Mouse (Mus musculus): ENCODE data around the gene Zbtb7b. TPM values are rescaled to one million over a fixed set of nuclear protein-coding genes. Genes with fewer than 3 reads are reported as not detected.
"Not testable (repeated sequence)": the region's sequence is repeated elsewhere in the genome, so short reads cannot be mapped to it uniquely, and the experiment has no call there.

Zbtb7b gene
- 46.9 and 56.0 TPM in 2 replicates for polyA plus RNA-seq (2011; ENCODE audit: insufficient read length, low read depth, missing spikeins)

- TF ChIP-seq POLR2A (IDR thresholded peaks at IDR 0.05; ENCODE audit: low read depth, low read length) (peak; percentile 73), CTCF (IDR thresholded peaks at IDR 0.05; ENCODE audit: borderline replicate concordance, insufficient read depth, low read length) (peak; percentile 1; the same call in 1 of the 2 replicates)
- Histone ChIP-seq H3K4me1 (ENCODE audit: control insufficient read depth, insufficient read depth, low read length) (no peaks in the 10 kb centered on the region), H3K27ac (ENCODE audit: insufficient read depth, low read length) (peak within 1 kb of the TSS; percentile 98), H3K4me3 (ENCODE audit: insufficient read depth, low read length) (peak within 1 kb of the TSS; percentile 70)
Measured at GRCm38 (mm10) chr3:89394006-89394893, at the start of gene Zbtb7b. TSS of gene Zbtb7b (minus strand) at chr3:89394776.

DNA sequence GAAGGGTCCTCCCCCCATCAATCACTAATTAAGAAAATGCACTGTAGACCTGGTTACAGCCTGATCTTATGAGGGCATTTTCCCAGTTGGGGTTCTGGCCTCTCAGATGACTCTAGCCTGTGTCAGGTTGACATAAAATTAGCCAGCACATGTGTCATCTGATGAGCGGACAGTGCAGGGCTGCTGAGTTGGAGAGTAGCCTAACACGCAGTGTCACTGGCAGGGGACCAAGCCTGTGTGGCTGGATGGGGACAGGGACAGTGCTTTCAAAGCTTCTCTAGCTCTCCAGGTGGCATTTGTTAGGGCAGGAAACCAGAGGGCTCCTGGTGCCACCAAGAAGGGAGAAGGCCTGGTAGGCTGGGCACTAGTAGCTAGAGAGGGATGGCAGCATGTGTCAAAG is 46.1 kb upstream of the Zbtb7b start:
- Histone ChIP-seq H3K27ac (ENCODE audit: insufficient read depth, low read length) (no peak overlapping the region), H3K4me3 (ENCODE audit: insufficient read depth, low read length) (no peak overlapping the region), H3K4me1 (ENCODE audit: control insufficient read depth, insufficient read depth, low read length) (no peaks in the 10 kb centered on the region)
- no peak for TF ChIP-seq POLR2A (IDR thresholded peaks at IDR 0.05; ENCODE audit: low read depth, low read length)
- TF ChIP-seq CTCF (IDR thresholded peaks at IDR 0.05; ENCODE audit: borderline replicate concordance, insufficient read depth, low read length): no peak

DNA sequence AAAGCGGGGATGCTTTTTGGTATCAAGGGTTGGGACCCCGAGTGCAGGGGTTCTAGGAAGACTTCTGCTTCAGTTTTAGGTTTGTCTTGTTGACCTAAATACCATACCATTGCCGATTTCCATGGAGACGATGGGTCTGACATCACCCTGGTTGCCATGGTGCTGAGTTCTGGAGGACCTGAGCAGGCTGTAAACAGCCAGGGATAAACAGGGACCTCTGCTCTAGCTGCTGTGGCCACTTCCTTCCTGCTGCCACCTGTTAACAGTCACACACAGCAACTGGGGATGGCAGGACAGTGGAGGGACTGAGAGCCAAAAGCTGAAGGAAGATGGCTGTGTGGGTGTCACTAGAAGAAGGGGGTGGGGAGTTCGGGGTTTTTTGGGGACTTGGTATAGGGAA is 42.7 kb upstream of the Zbtb7b start:
- Histone ChIP-seq H3K4me1 (ENCODE audit: control insufficient read depth, insufficient read depth, low read length) (no peaks in the 10 kb centered on the region), H3K4me3 (ENCODE audit: insufficient read depth, low read length) (peak overlapping the region; percentile 62), H3K27ac (ENCODE audit: insufficient read depth, low read length) (peak overlapping the region; percentile 33; the same call in 1 of the 2 replicates)
- TF ChIP-seq POLR2A (IDR thresholded peaks at IDR 0.05; ENCODE audit: low read depth, low read length): no peak
- TF ChIP-seq CTCF (IDR thresholded peaks at IDR 0.05; ENCODE audit: borderline replicate concordance, insufficient read depth, low read length): no peak

DNA sequence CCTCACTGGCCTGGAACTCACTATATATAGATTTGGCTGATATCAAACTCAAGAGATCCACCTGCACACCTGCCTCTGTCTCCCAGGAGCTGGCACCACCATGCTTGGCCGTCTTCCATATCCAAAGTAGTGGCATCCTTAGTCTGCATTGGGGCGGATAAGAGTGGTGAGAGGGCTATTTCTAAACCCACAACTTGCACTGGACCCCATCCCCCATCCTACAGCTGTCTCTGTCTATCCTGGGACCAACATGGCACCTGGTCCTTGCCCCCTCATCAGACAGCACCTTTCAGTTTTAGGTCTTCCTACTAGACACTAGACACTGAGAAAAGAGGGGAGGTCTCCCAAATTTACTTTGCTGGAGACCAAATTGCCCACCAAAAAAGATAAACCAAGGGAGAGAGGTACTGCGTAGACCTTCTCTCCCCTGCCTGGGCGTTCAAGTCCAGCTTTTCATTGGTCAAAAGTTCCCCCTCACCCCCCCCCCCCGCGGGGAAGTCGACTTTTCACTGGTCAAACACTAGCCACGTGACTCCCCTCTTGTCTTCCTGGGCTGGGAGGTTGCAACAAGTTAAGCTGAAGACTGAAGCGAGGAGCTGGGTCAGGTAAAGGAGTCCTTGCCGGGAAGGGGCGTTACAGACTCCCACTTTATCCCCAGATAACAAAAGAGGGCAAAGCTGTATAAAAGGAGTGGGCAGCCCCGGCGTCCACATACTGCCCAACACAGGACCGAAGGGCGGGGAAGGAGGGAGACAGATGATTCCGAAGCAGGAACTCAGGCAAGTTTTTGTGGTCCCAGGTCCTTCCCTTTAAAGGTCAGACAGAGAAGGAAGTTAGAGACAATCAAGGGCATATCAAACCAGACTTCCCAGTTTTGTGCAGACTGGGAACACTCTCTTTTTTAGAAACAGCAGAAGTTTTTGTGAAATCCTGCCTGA is 41.9 kb upstream of the Zbtb7b start, which contains the start of gene Pbxip1:
TSS of gene Pbxip1 (plus strand) at position 531 of the 938 bp plus-strand sequence.
- Histone ChIP-seq H3K27ac (ENCODE audit: insufficient read depth, low read length) (peak within 1 kb of the TSS; percentile 33), H3K4me3 (ENCODE audit: insufficient read depth, low read length) (peak within 1 kb of the TSS; percentile 62), H3K4me1 (ENCODE audit: control insufficient read depth, insufficient read depth, low read length) (no peaks in the 10 kb centered on the region)
- TF ChIP-seq CTCF (IDR thresholded peaks at IDR 0.05; ENCODE audit: borderline replicate concordance, insufficient read depth, low read length) (no peak), POLR2A (IDR thresholded peaks at IDR 0.05; ENCODE audit: low read depth, low read length) (peak; percentile 91)

- Histone ChIP-seq H3K4me1 (ENCODE audit: control insufficient read depth, insufficient read depth, low read length) (no peaks in the 10 kb centered on the region), H3K4me3 (ENCODE audit: insufficient read depth, low read length) (no peak overlapping the region), H3K27ac (ENCODE audit: insufficient read depth, low read length) (no peak overlapping the region)
- TF ChIP-seq CTCF (IDR thresholded peaks at IDR 0.05; ENCODE audit: borderline replicate concordance, insufficient read depth, low read length) (no peak), POLR2A (IDR thresholded peaks at IDR 0.05; ENCODE audit: low read depth, low read length) (no peak)
Measured at GRCm38 (mm10) chr3:89435041-89435440, 40.5 kb upstream of the Zbtb7b start.

DNA sequence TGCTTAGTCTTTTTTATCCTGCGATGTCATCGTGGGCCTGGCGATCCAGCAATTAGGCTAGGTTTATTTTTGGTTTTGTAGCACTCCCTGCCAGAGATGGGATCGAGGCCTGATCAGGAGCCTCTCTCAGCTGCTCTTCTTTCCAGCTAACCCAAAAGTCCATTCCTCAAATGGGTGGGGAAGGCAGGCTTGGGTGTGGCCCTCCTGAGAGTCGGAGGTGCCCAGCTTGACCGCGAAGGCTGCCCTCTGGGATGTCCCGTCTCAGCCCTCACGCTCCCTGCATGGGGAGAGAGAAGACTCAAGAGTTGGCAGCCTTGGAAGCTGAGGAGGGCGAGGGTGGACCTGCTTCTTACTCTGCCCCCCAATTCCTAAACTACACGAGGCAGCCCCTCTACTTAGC is 40.0 kb upstream of the Zbtb7b start:
- no peak for TF ChIP-seq CTCF (IDR thresholded peaks at IDR 0.05; ENCODE audit: borderline replicate concordance, insufficient read depth, low read length)
- TF ChIP-seq POLR2A (IDR thresholded peaks at IDR 0.05; ENCODE audit: low read depth, low read length): no peak
- no peak overlapping the region for H3K27ac ChIP-seq (ENCODE audit: insufficient read depth, low read length)
- no peak overlapping the region for H3K4me3 ChIP-seq (ENCODE audit: insufficient read depth, low read length)
- H3K4me1 ChIP-seq (ENCODE audit: control insufficient read depth, insufficient read depth, low read length): no peaks in the 10 kb centered on the region

GRCm38 (mm10) chr3:89432606-89433005 is 38.0 kb upstream of the Zbtb7b start:
- H3K4me3 ChIP-seq (ENCODE audit: insufficient read depth, low read length): no peak overlapping the region
- H3K4me1 ChIP-seq (ENCODE audit: control insufficient read depth, insufficient read depth, low read length): no peaks in the 10 kb centered on the region
- H3K27ac ChIP-seq (ENCODE audit: insufficient read depth, low read length): no peak overlapping the region
- TF ChIP-seq POLR2A (IDR thresholded peaks at IDR 0.05; ENCODE audit: low read depth, low read length) (no peak), CTCF (IDR thresholded peaks at IDR 0.05; ENCODE audit: borderline replicate concordance, insufficient read depth, low read length) (no peak)

DNA sequence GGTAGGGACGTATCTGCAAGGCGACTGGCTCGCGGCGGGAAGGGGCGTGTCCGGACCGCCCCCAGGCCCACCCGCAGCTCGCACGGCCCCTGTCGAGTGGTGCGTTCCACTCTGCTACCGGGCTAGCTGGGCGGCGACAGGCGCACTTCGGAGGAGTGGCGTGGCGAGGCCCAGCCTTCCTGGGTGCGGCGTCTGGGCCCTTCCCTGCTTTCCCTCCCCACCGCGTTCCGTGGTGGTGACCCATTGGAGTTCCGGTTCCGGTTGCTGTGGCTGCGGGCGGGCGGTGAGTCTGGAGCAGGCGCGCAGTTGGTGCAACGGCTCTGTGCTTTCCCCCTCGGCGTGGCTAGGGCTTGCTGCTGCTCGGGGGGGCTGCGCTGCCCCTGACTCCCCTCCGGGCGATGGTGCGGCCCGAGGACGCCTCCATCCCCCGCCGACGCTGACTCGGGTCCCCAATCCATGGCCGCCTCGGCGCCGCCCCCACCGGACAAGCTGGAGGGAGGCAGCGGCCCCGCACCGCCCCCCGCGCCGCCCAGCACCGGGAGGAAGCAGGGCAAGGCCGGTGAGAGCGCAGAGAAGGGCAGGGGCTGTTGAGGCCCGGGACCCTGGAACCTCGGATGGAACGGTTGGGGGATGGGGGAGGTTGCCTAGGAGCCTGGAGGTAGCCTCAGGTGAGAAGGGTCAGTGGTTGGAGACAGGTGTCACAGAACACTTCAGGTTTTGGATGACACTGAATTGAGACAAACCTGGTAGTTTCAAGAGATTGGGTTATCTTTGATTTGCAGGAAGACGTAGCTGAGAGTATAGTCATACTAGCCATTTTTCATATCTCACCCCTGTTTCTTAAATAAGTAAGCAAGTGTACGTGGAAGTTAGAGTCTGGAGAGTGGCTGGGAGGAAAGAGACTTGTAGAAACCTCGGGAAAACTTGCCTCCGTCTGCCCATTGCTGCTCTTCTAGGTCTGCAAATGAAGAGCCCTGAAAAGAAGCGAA is 35.9 kb upstream of the Zbtb7b start, which contains the start of gene Pygo2:
TSS of gene Pygo2 (plus strand) at position 44 of the 989 bp plus-strand sequence.
- Histone ChIP-seq H3K4me1 (ENCODE audit: control insufficient read depth, insufficient read depth, low read length) (no peaks in the 10 kb centered on the region), H3K4me3 (ENCODE audit: insufficient read depth, low read length) (peak within 1 kb of the TSS; percentile 99), H3K27ac (ENCODE audit: insufficient read depth, low read length) (peak within 1 kb of the TSS; percentile 78)
- TF ChIP-seq CTCF (IDR thresholded peaks at IDR 0.05; ENCODE audit: borderline replicate concordance, insufficient read depth, low read length) (no peak), POLR2A (IDR thresholded peaks at IDR 0.05; ENCODE audit: low read depth, low read length) (peak; percentile 68)

- not testable (repeated sequence) for H3K27ac ChIP-seq (ENCODE audit: insufficient read depth, low read length); H3K4me3 ChIP-seq (ENCODE audit: insufficient read depth, low read length); H3K4me1 ChIP-seq (ENCODE audit: control insufficient read depth, insufficient read depth, low read length)
Measured at GRCm38 (mm10) chr3:89429021-89429420, 34.4 kb upstream of the Zbtb7b start.

Measured in embryonic fibroblast, embryonic 13.5 days (primary cell).